Mouse (Mus musculus) layer of hippocampus, adult 11-12 months (tissue): ENCODE data around the gene Hgfac.
A peak's percentile ranks its signal among the peaks of the same experiment; 100 is the strongest.

Experiments
- DNase-seq: peaks from one replicate; pipeline ENCODE4 v3.0.0; 2022; ENCODE audit warnings: low spot score

Hgfac gene

GRCm38 (mm10) chr5:35042431-35043109, 1.3 kb downstream of the Hgfac start:
- DNase-seq = no peak

- DNase-seq = peak; percentile 93
Observed at GRCm38 (mm10) chr5:35043110-35043451, 1.8 kb downstream of the Hgfac start.

DNA sequence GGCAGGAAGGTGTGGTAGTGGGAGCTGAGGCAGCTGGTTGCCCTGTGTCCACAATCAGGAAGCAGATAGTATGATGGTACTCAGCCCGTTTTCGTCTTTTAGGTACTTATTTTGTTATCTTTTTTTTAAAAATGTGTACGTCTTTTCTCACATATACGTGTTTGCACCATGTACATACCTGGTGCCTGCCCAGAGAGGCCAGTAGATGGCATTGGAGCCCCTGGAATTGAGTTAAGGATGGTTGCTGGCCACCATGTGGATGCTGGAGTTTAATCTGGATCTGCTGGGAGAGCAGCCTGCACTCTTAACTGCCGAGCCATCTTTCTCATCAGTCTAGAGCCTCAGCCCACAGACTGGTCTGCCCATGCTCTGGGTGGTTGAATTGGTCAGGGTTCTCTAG, 9.2 kb downstream of the Hgfac start:
- no peak for DNase-seq

- DNase-seq = no peak
Observed at GRCm38 (mm10) chr5:35054628-35055027, 13.3 kb downstream of the Hgfac start.

- DNase-seq = peak; percentile 26
Observed at GRCm38 (mm10) chr5:35055076-35055475, 13.8 kb downstream of the Hgfac start.

- peak; percentile 48 for DNase-seq
Observed at GRCm38 (mm10) chr5:35056604-35057432, 15.5 kb downstream of the Hgfac start, which contains the start of gene Dok7. Gene Dok7 (plus strand): TSS chr5:35056766.

- DNase-seq = no peak
Observed at GRCm38 (mm10) chr5:35057582-35057981, 16.3 kb downstream of the Hgfac start.

DNA sequence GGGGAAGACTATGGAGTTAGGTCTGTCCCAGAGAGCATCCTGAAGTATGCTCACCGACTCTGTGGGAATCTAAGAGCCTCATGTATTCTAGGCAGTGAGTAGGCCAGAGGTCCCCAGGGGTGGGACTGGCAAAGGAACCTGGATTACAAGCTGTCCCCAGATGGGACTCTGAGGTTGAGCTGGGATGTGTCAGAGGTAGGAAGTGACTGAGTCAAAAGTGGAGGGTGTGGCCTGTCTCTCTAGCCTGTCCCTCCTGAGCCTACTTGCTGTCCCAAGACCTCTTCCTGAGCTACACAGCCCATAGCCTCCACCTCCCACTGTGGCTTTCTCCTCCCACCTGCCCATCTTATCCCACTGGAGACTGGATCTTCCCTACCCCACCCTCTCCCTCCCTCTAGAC, 16.9 kb downstream of the Hgfac start:
- DNase-seq = no peak

DNA sequence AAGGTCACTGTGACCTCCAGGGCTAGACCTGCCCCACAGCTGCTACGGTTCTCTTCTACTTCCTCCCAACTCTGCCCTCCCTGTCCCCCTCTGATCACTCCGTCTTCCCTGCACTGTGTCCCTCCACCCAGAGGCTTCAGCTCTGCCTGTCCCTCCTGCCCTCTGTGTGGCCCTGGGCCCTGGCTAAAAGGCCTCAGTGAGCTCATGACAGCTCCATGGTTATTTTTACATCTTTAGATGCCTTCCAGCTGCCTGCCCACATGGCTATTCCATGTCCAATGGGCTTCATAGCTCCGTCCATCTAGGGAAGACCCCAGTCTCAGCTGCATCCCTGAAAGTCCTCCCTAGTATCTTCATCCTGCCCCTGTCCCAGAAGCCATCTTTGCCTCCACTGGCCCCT, 18.8 kb downstream of the Hgfac start:
- DNase-seq = no peak

DNA sequence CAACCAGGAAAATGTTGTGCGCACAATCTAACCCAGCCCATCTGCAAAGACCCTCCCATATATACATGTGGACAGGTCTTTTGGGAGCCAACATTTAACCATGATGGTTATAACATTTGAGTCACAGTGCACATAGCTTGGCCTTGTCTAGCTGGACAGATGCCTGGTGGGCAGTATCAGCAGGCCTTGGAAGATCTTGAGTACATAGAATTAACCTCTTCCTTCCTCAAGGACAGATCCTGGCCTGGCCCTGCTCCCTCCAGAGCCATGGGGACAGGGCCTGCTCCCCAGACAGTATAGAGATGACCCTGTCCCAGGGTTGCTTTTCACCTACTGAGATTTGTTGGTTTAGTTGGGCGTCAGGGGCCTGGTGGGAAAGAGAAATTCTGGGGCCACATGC, 28.5 kb downstream of the Hgfac start:
- DNase-seq = no peak

GRCm38 (mm10) chr5:35070314-35070713, 29.0 kb downstream of the Hgfac start:
- DNase-seq = no peak

GRCm38 (mm10) chr5:35070953-35071352, 29.6 kb downstream of the Hgfac start:
- DNase-seq = peak; percentile 63

DNA sequence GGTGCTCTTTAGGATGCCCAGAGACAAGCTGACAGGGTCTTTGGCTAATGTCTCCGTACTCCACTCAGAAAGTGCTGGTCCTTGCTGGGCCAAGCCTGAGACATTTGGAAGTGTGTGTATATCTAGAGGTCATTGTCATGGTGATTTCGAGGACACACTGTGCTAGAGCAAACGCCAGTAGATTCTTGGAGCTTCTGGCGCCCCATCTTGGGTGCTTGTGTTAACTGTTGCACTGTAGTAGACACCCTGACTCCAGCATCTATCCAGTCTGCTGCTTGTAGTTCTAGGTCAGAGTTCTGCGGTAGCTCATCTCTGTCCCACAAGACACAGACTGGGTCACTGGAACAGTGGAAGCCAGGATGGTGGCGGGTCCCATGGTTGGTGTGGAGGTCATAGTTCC, 30.5 kb downstream of the Hgfac start:
- DNase-seq = no peak

GRCm38 (mm10) chr5:35073235-35073634, 31.9 kb downstream of the Hgfac start:
- DNase-seq = no peak

GRCm38 (mm10) chr5:35073992-35074391, 32.7 kb downstream of the Hgfac start:
- DNase-seq = no peak

- DNase-seq = no peak
Observed at GRCm38 (mm10) chr5:35076369-35076768, 35.1 kb downstream of the Hgfac start.

GRCm38 (mm10) chr5:35079101-35079500, 37.8 kb downstream of the Hgfac start:
- no peak for DNase-seq

DNA sequence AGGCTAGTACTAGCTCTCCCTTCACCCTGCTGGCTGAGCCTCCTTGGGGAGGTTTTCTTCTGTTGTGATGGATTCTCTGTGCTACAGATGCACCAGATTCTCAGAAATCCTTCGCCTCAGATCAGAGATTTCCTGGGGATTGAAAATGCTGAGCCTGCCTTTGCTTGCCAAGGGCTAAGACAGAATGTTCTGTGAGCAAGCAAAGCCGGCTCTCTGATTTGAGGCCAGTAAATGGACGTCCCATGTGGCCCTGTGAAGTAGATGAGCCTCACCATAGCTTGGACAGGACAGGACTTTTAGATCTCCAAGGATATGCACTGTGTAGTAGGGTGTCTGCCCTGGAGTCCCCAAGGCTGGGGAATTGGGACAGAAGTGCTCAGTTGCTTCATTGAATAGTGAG, 43.6 kb downstream of the Hgfac start:
- no peak for DNase-seq

DNA sequence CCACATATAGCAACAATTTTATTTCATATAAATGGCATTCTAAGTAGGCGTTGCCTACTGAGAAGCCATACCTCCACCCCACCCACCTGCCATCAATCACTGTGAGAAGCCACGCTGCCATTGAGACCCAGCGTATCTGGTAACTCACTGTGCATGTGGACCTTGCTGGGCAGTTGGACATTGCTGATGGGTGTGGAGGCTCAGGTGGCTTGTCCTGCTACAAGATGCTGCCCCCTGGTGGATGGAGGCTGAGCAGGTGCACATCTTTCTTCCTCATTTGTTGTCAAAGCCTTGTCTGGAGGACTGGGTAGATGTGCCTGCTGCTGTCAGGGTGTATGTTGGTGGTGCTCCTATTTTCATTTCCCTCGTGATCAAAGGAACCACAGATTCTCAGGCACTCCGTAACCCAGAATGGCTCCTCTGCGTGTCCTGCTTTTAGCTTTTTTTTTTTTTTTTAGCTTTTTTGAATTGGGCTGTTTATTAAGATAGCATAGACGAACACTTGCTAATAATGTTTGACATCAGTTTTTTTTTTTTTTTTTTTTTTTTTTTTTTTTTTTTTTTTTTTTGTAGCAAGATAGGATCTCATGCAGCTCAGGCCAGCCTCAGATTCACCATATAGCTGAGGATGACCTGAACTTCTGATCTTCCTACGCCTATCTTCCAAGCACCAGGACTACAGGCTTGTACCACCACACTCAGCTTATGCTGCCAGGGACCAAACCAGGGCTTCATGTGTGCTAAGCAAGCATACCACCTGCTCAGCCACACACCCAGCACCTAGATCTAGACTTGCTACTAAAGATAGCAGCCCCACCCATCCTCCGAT, 47.7 kb downstream of the Hgfac start:
- DNase-seq = peak; percentile 83

DNA sequence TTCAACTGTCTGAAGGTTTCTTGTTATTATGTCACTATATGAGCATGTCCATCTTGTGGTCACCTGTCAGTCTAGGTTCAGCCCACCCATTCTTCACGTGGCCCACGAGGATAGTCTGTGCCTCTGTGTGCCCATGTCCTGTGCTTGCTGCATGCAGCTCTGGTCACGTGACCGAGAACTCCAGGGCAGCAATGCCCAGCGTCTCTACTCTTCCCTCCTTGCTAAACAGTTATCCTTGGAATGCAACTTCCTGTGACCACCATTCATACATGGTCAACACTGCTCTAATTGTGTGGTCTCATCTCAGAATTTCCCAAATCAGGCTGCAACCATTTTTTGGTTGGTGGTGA, 48.3 kb downstream of the Hgfac start:
- no peak for DNase-seq

DNA sequence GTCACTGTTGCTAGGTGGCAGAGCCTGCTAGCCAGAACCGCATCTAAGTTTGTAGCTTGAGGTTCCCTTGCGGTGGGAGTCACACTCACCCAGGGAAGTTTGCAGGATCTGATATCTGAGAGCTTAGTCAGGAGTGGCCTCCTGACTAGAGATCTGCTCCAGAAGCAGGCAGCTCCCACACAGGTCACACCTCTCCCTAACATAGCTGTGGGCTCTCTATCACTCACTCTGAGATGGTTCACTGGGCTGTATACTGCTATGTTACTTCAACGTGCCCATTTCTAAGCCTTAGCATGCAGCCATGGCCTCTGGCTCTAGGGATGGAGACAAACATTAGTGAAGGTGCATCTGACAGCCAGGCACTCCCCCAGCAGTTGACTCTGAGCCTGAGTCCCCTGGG, 50.3 kb downstream of the Hgfac start:
- no peak for DNase-seq
